Mouse (Mus musculus): ENCODE measurements around the gene Chn2. TPM values are rescaled to one million over a fixed set of nuclear protein-coding genes. Genes with fewer than 3 reads are reported as not detected.

The Chn2 gene
- polyA plus RNA-seq, 1 experiment, result 22.8 TPM

GRCm38 (mm10) chr6:54318618-54319017 is 279.3 kb downstream of the Chn2 start:
- Histone ChIP-seq H3K36me3 (ENCODE audit: control insufficient read depth, insufficient read depth, low read length) (no peaks in the 10 kb centered on the region), H3K4me3 (ENCODE audit: insufficient read depth, low read depth, low read length) (no peak overlapping the region), H3K4me1 (ENCODE audit: control insufficient read depth, insufficient read depth, low read length) (no peaks in the 10 kb centered on the region), H3K27ac (ENCODE audit: insufficient read depth, low read depth, low read length) (no peak overlapping the region), H3K27me3 (replicated peaks; ENCODE audit: control insufficient read depth, insufficient read depth, low read length) (no peaks in the 10 kb centered on the region)
- DNase-seq, result no peak
- TF ChIP-seq CTCF (conservative IDR thresholded peaks at IDR 0.05; ENCODE audit: insufficient read depth, insufficient read length, low read depth, low read length) (no peak), POLR2A (IDR thresholded peaks at IDR 0.05; ENCODE audit: low read depth, low read length) (no peak)
- WGBS, result 80% methylated on average over 9 of the region's 9 CpGs

GRCm38 (mm10) chr6:54319198-54319597 is 279.8 kb downstream of the Chn2 start:
- no peaks in the 10 kb centered on the region for H3K36me3 ChIP-seq (ENCODE audit: control insufficient read depth, insufficient read depth, low read length)
- TF ChIP-seq CTCF (conservative IDR thresholded peaks at IDR 0.05; ENCODE audit: insufficient read depth, insufficient read length, low read depth, low read length), result no peak
- TF ChIP-seq POLR2A (IDR thresholded peaks at IDR 0.05; ENCODE audit: low read depth, low read length), result no peak
- 51% methylated on average over 3 of the region's 3 CpGs for WGBS
- no peak overlapping the region for H3K27ac ChIP-seq (ENCODE audit: insufficient read depth, low read depth, low read length)
- no peak overlapping the region for H3K4me3 ChIP-seq (ENCODE audit: insufficient read depth, low read depth, low read length)
- H3K27me3 ChIP-seq (replicated peaks; ENCODE audit: control insufficient read depth, insufficient read depth, low read length), result no peaks in the 10 kb centered on the region
- DNase-seq, result peak; percentile 69
- no peaks in the 10 kb centered on the region for H3K4me1 ChIP-seq (ENCODE audit: control insufficient read depth, insufficient read depth, low read length)

GRCm38 (mm10) chr6:54320236-54320635 is 280.9 kb downstream of the Chn2 start:
- Histone ChIP-seq H3K36me3 (ENCODE audit: control insufficient read depth, insufficient read depth, low read length) (no peaks in the 10 kb centered on the region), H3K27me3 (replicated peaks; ENCODE audit: control insufficient read depth, insufficient read depth, low read length) (no peaks in the 10 kb centered on the region), H3K27ac (ENCODE audit: insufficient read depth, low read depth, low read length) (no peak overlapping the region), H3K4me3 (ENCODE audit: insufficient read depth, low read depth, low read length) (no peak overlapping the region), H3K4me1 (ENCODE audit: control insufficient read depth, insufficient read depth, low read length) (no peaks in the 10 kb centered on the region)
- WGBS, result 78% methylated on average over 1 of the region's 1 CpGs
- TF ChIP-seq POLR2A (IDR thresholded peaks at IDR 0.05; ENCODE audit: low read depth, low read length), result no peak
- TF ChIP-seq CTCF (conservative IDR thresholded peaks at IDR 0.05; ENCODE audit: insufficient read depth, insufficient read length, low read depth, low read length), result no peak
- no peak for DNase-seq

GRCm38 (mm10) chr6:54325246-54325885 is 286.0 kb downstream of the Chn2 start, which contains the start of gene Prr15:
Gene Prr15 (plus strand): TSS chr6:54325835.
- no peaks in the 10 kb centered on the region for H3K27me3 ChIP-seq (replicated peaks; ENCODE audit: control insufficient read depth, insufficient read depth, low read length)
- no peaks in the 10 kb centered on the region for H3K36me3 ChIP-seq (ENCODE audit: control insufficient read depth, insufficient read depth, low read length)
- peak within 1 kb of the TSS; percentile 83 for H3K4me3 ChIP-seq (ENCODE audit: insufficient read depth, low read depth, low read length)
- peak; percentile 15 for DNase-seq
- 20% methylated on average over 3 of the region's 3 CpGs for WGBS
- no peak within 1 kb of the TSS for H3K27ac ChIP-seq (ENCODE audit: insufficient read depth, low read depth, low read length)
- peaks cover 10% of the 10 kb centered on the region; the same call in 1 of the 2 replicates for H3K4me1 ChIP-seq (ENCODE audit: control insufficient read depth, insufficient read depth, low read length)
- no peak for TF ChIP-seq POLR2A (IDR thresholded peaks at IDR 0.05; ENCODE audit: low read depth, low read length)
- no peak for TF ChIP-seq CTCF (conservative IDR thresholded peaks at IDR 0.05; ENCODE audit: insufficient read depth, insufficient read length, low read depth, low read length)

- Histone ChIP-seq H3K27ac (ENCODE audit: insufficient read depth, low read depth, low read length) (peak overlapping the region; percentile 76), H3K4me3 (ENCODE audit: insufficient read depth, low read depth, low read length) (peak overlapping the region; percentile 83), H3K4me1 (ENCODE audit: control insufficient read depth, insufficient read depth, low read length) (peaks cover 14% of the 10 kb centered on the region; the same call in 1 of the 2 replicates), H3K27me3 (replicated peaks; ENCODE audit: control insufficient read depth, insufficient read depth, low read length) (no peaks in the 10 kb centered on the region), H3K36me3 (ENCODE audit: control insufficient read depth, insufficient read depth, low read length) (no peaks in the 10 kb centered on the region)
- no peak for TF ChIP-seq POLR2A (IDR thresholded peaks at IDR 0.05; ENCODE audit: low read depth, low read length)
- WGBS, result under 1% methylated on average over 53 of the region's 53 CpGs
- DNase-seq, result peak; percentile 92
Measured at GRCm38 (mm10) chr6:54326671-54327625, 287.6 kb downstream of the Chn2 start.

GRCm38 (mm10) chr6:54327626-54328003 is 288.3 kb downstream of the Chn2 start:
- DNase-seq, result peak; percentile 83
- H3K36me3 ChIP-seq (ENCODE audit: control insufficient read depth, insufficient read depth, low read length), result no peaks in the 10 kb centered on the region
- WGBS, result under 1% methylated on average over 28 of the region's 28 CpGs
- H3K27me3 ChIP-seq (replicated peaks; ENCODE audit: control insufficient read depth, insufficient read depth, low read length), result no peaks in the 10 kb centered on the region
- peak overlapping the region; percentile 76 for H3K27ac ChIP-seq (ENCODE audit: insufficient read depth, low read depth, low read length)
- no peak for TF ChIP-seq CTCF (conservative IDR thresholded peaks at IDR 0.05; ENCODE audit: insufficient read depth, insufficient read length, low read depth, low read length)
- no peak for TF ChIP-seq POLR2A (IDR thresholded peaks at IDR 0.05; ENCODE audit: low read depth, low read length)
- peak overlapping the region; percentile 83 for H3K4me3 ChIP-seq (ENCODE audit: insufficient read depth, low read depth, low read length)
- peaks cover 19% of the 10 kb centered on the region; the same call in 1 of the 2 replicates for H3K4me1 ChIP-seq (ENCODE audit: control insufficient read depth, insufficient read depth, low read length)

- H3K27ac ChIP-seq (ENCODE audit: insufficient read depth, low read depth, low read length), result peak overlapping the region; percentile 54; the same call in 1 of the 2 replicates
- H3K4me3 ChIP-seq (ENCODE audit: insufficient read depth, low read depth, low read length), result no peak overlapping the region
- peak; percentile 72 for DNase-seq
- peaks cover 26% of the 10 kb centered on the region for H3K4me1 ChIP-seq (ENCODE audit: control insufficient read depth, insufficient read depth, low read length)
- no peaks in the 10 kb centered on the region for H3K36me3 ChIP-seq (ENCODE audit: control insufficient read depth, insufficient read depth, low read length)
- WGBS, result 81% methylated on average over 5 of the region's 5 CpGs
- no peaks in the 10 kb centered on the region for H3K27me3 ChIP-seq (replicated peaks; ENCODE audit: control insufficient read depth, insufficient read depth, low read length)
- TF ChIP-seq CTCF (conservative IDR thresholded peaks at IDR 0.05; ENCODE audit: insufficient read depth, insufficient read length, low read depth, low read length) (no peak), POLR2A (IDR thresholded peaks at IDR 0.05; ENCODE audit: low read depth, low read length) (no peak)
Measured at GRCm38 (mm10) chr6:54328783-54329182, 289.4 kb downstream of the Chn2 start.

All from kidney, adult 2 months (tissue).